Mouse (Mus musculus) testis, postnatal 14 days (tissue): Measurements from ENCODE around the gene Fn1.
A peak's percentile ranks its signal among the peaks of the same experiment; 100 is the strongest.

Source experiments
- DNase-seq: peaks from one replicate; pipeline ENCODE4 v3.0.0; 2021; ENCODE audit warnings: low spot score

Fn1 gene

DNA sequence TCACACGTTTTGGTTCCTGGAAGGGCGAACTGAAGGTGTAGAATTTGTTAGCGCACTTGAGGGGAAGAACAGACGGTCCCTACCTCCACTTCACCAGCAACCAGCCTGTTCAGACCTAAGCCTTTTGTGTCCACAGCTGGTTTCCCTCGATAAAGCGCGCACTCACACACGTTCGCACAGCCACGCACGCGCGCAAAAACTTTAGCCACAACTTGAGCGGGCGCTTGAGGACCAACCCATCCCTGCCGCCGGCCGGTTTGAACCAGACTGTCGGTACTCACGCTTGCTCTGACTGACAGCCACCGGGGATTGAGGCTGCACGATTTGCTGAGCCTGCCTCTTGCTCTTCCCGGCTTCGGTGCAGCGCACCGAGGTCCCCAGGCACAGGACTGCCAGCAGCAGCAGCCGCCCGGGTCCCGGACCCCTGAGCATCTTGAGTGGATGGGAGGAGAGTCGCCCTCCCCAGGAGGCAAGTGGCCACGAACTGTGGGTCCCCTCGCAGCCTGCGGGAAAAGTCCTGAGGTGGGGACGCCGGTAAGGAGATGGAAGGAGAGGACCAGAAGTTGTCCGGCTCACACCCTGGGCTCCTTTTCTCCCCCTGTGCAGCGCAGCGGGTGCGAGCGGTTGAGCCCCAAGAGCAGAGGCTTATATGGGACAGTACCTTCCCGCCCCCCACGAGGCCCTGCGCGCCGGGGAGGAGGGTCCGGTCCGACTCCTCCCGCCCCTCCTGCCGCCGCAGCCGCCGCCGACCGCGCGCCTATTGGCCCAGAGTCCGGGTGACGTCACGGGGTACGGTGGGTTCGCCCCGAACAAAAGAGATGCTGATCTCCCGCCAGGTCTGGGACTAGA lies at the start of gene Fn1:
Gene Fn1, minus strand, starts transcription at position 650 of the 849 bp plus-strand sequence.
- DNase-seq = peak; percentile 91

DNA sequence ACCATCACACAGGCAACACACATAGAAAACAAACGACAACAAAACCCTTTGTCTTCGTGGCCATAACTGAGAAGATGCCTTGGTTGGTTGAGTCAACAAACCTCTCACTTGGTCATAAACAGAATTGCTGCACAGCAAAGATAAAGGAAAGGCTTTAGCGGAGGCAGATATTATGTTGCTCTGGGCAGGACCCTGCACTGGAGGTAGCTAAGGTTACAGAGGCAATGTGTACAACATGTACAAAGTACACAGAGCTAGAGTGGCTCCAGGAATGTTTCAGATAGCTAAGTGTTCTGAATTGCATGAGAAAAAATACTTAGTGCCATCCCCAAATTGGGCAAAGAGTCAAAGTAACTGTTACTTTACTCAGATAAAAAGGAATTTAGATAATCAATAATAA lies 43.1 kb upstream of the Fn1 start:
- no peak for DNase-seq

DNA sequence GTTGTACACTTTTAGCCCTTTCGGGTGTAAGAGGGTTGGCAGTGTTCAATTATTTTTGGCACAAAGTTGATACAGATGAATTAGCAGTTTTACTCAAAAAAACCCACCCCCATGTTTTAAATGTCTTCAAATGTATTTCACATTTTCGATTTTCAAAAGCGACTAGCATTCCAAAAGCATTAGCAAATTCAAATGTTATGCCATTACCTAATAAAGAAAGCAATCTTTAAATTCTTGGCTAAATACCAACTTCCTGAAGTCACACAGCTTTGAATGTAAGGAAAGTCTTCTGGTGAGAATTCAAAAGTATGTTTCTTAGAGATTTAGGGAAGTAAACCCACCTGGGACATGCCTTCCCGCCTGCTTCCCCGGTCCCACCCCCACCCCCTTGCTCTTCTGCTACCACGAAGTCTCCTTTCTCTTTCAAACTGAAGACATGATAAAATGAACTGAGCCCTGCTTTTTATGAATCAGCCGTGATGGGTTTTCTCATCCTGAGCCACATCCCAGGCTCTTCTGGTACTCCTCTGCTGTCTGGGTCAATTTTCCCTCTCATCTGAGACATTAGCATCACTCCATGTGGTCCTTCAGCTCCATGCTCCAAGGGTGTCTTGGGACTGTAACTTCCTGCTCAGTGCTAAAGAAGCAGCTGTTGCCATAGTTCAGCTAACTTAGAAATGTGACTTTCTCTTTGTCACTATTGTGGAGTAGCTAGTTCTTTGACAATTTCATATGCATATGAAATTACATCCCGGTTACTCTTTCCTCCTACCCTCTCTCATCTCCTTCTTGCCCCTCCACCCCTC lies 38.7 kb upstream of the Fn1 start:
- DNase-seq = no peak

DNA sequence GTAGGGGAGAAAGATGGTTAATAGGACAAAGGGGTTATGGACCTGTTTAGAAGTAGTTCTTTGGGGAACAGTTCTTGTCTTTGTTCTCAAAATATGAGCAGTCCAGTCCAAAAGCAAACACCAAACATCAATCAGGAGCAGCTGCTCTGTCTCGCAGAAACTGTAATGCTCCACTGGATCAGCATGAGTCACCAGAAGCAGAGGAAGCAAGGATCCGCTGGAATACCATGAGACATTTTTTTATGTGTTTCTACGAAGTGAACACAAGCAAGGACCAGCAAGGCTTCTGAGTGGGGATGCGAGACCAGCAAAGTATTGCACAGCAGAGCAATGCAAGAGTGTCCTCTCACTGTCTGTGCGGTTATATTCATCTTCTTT lies 35.9 kb upstream of the Fn1 start:
- DNase-seq = no peak

DNA sequence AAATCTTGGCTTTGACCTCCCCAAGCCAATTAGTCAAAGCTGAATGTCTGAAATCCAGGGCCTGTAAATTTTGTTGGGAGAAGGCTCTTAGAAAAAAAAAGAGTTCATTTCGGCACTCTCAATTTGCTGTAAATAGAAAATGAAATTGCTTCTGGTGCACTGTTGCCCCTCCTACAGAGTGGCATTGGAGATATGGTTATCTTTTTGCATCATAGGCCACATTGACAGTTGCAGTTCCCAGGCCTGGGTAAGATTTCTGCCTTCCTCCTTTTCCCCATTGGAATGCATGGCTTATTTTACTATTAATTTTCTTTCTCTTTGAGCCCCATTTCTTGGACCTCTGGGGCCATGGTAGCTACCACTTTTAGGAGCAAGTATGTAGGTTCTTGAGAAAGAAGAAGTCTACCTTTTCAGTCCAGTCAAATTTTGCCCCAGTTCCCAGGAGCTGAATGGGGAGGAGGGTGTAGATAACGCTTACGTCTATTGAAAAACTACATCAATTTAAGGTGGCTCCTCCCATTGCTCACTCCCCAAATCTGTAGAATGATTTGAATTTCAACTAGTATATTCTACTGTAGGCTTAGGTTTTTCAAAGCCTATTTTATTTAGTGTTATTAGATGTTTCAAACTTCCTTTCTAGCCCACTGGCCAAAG lies 35.4 kb upstream of the Fn1 start:
- DNase-seq = no peak

DNA sequence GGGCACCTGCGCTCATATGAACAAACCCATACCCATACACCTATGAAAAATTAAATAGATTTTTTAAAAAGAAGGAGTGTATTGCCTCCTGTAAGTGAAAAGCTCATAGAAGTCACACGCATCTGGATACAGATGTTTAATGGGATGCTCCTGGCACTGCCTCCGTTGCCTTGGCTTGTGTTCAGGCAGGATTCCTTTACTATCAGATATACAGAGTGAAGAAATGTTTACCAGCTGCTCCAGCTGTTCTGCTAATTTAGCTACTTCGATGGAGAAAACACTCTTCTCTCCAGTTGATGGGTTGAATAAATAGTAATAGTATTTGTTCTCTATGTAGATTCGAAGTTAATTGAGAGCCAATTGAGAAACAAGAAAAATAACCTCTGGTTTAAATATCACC lies 33.8 kb upstream of the Fn1 start:
- no peak for DNase-seq

DNA sequence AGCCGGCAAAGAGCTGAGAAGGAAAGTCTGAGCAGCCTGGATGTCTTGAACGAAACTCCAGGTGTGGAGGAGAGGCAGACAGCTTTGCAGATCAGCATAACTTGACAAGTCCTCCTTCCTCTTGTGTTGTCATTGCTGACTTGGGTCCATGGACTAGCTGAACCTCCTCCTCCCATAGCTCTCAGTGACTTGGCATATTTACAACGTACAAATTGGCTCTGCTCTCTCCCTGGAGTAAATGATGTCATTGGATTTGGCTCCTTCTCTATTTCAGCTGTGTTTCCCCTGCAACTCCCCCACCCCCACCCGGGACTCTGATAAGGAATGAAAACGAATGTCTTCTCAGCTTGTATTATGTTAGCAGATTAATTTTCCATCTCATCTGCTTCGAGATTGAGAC lies 30.7 kb upstream of the Fn1 start:
- DNase-seq = no peak

DNA sequence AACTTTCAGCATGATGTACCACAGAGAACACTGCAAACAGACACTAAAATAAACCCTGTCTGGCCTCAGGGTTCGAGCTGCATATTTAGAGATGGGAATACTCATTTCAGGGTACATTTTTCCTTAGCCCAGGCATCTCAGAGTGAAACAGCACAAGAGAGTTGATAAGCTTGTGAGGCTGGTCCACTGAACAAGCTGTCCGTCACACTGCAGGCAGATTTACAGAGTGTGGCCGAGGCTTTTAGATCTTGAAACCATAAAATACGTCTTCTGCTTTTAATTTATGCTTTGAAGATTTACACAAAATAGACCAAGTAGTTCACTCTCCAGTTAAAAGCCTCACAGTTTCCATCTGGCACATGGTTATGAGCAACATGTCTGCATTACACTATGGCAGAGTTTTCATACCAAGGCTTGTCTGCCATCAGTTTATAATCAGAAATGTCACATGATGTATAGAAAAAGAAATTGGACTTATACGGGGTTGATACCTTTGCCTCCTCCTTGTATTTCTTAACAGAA lies 29.3 kb upstream of the Fn1 start:
- no peak for DNase-seq

DNA sequence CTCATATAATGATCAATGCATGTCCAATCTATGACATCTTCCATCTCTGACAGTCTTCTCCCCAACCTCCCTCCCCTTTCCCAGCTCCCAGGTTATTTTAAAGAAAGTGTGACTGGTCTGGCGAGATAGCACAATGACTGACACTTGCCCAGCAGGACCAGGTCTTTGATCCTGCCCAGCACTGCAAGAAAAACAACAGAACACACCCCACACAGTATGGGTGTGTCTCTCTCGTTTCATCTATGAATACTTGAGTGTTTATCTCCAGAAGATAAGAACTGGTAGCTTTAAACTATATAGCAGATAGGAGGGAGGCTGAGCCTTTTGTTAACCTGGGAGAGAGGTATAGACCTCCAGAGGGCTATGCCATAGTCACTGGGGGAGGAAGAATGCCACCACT lies 28.3 kb upstream of the Fn1 start:
- no peak for DNase-seq

DNA sequence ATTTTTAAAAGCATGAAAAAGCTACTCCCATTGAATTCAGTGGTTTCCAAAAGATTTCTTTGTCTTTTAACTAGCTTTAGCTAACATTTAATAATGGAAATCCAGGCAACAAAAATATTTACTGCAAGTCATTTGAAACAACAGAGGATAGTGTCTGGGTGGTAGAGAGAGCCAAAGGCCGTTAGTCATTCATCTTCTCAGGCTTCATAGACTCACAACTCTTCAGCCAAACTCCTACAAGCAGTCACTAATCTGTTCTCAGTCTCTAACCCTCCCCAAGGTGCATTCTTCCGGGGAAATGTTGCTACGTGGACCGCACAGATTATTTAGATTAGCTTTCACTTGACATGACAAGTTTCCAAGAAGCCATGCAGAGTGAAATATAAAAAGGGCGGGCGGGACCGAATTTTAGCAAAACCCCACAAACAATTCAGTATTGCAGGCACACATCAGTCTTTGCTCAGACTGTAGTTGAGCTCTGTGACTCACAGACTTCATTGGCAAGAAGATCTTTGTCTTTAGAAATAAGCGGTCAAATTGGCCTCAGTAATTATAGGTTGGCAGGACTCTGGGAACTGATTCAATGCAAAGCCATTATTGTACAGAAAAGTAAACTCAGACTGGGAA lies 27.2 kb upstream of the Fn1 start:
- DNase-seq = no peak

DNA sequence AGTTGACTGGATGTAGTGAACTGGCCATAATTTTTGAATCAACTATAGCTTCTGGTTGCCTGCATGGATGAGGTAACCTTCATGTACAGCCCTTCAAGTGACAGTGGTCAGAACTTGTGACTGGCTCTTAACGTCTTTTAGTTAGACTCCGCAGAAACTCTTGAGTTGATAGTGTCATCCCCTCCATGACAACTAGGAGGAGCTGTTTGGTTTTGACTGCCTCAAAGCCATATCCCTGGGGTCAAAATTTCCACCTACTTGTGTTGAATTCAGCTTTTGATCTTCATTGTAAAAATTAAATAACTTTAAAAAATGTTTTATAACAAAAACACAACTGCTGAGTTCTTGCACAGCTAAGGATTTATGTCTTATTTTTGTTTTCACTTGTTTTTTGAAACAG lies 22.4 kb upstream of the Fn1 start:
- DNase-seq = no peak

DNA sequence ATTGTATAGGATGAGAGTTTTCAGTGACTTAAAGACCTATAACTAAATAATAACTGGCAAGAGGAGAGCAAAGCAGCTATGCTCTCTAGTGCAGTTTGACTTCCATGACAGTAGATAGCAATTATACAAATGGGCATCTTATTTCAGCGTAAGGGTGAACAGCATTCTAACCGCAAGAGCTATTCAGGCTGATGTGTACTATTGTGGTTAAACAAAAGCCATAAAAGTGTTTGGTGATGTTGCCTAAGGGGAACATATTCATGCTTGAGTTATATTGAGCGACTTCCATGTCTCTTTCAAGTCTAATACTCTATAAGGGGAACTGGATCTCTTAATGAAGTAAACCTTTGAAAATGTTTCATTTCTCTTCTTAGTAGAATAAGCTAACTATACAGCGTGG lies 21.3 kb upstream of the Fn1 start:
- DNase-seq = no peak

DNA sequence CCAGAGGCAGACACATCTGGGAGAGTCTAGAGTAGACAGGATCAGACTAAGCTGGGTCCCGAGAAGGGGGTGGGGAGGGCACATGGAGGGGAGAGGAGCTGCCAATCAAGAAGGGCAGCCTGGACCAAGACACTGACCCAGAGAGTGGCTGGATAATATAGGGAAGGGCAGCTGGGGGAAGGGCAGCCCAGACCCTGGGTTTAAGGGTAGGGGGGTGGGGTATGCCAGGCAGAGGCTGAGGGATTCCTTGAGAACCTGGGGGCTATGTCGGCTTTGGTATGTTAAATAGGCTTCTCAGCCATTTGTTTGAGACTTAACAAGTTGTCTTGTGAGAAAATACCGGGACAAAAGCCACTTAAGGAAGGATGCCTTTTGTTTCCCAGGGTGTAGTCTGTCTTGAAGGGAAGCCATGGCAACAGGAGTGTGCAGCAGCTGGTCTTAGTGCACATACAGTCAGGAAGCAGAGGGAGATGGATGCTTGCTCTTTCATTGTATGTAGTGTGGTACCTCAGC lies 20.5 kb upstream of the Fn1 start:
- no peak for DNase-seq

DNA sequence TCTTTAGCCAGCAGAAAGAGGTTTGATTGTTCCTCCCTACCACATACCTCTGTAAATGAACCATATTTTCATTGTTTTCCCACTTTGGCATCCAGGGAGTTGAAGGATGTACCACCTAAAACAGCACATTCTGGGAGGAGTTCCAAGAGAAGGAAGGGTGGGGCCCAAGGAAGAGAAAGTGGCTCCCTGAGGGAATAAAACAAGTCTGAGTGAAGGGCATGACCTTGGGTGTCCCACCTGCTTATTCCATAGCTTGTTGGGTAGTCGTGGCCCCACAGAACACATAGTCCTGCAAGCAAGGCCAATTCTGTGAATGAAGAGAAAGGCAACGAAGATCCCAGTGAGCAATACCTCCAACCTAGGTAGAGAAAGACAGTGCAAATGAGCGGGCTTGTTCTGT lies 19.3 kb upstream of the Fn1 start:
- no peak for DNase-seq

DNA sequence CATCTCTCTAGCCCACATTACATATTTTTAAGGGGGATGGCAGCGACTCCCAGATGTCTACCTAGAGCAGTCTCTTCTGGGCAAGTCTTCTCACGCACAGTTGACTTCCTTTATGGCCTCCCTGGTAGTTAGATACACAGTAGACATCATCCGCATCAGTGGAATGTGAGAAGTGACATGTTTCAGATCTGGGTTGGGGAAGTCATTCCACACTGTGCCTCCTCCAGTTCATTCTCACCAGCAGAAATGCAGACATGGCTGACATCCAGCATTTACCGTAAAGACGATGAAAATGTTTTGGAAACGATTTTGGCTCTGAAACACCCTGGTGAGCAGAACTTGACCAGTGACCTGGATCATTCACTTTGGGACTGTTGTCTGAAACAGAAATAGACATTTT lies 10.2 kb upstream of the Fn1 start:
- no peak for DNase-seq

DNA sequence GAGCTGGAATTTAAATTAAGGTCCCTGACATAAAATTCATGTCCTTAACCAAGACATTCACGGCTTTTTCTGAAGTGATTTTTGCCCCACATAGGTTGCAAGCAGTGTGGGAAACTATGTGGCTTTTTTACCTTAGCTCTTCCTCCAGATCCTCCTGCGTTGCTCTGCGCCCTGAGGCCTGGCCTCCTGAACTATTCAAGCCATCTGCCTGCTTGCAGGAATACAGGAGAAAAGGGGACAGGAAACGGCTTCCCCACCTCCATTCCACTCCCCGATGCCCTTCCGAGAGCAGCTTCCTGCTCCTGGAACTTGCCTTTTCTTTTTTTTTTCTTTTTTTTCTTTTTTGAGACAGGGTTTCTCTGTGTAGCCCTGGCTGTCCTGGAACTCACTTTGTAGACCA lies 5.6 kb upstream of the Fn1 start:
- no peak for DNase-seq

DNA sequence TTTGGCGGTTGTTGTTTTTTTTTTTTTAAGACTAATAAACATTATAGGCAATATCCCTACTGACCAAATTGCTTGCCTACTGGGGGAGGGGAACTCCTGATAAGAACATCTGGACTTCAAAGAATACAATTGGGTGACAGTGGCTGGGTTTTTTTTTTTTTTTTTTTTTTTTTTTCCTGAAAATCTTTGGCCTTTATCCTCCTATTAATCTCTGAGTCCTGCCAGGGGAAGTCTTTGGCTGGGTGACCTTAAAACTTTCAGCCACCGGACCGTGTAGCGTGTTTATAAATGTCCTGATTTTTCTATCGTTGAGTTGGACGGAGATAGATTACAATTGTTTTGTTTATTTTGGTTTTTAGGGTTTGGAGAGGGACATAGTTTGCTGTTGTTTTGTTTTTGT lies 3.3 kb upstream of the Fn1 start:
- no peak for DNase-seq

DNA sequence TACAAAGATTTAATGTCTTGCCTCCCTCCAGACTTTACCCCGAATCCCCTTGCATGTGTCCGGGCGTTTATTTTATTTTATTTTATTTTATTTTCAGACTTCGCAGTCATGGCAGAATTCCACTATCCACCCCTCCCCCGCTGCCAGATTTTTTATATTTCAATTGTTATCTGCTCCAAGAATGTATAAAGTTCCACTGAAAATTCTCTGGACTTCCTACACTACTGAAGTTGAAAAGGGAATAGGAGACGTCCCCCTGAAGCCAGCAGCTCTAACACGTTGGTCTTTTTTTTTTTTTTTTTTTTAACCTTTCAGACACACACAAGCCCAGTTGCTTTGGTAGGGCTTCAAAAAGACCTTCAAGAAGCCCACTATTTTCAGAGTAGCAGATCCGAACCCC lies 1.2 kb upstream of the Fn1 start:
- no peak for DNase-seq

DNA sequence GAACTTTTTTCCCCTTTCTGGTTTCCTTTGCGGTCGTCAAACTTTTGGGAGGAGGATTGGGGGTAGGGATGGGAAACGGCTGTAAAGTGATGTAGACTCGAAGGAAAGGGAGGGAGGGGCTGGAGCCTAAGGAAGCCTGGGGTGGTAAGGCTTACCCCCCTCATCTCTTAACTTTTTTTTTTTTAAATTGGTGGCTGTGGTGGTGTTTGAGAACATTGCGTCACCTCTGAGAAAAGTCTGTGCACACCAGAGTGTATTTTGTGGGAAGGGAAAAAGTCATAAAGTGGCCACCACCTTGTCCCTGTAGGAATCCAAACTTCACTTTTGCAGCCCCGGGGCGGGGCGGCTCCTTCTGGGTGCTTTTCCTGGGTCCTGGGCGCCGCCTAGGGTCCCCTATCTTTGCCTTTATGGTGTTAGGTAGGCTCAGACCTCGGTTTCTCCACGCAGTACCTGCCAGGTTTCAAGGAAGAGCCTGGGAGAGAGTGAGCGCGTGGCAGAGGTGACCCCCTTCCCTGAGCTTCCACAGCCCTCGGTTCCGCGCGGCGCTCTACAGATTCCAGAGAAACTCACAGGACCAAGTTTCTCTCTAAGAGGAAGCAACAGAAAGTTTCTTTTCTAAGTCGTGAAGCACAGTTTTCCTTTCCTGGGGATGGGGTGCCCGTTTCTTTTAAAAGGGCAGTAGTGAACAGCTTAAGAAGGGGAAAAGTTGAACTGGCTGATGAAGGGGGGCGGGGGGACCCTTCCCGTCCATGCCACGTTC lies 580 bp upstream of the Fn1 start:
- peak; percentile 27 for DNase-seq

DNA sequence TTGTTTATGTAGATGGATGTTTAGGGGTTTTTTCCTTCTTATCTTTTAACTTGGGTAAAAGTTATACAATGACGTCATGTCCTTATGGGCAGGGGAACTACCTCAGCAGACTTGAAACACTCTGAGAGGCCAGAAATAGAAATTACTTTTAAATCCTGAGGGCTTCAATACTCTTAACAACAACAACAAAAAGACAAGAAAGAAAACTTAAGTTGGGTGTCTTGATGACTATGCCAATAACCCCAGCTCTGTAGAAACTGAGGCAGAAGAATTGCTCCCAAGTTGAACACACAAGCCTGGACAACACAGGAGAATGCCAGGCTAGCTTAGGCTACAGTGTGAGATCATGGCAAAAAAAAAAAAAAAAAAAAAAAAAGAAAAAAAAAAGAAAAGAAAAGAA lies 1.2 kb downstream of the Fn1 start:
- no peak for DNase-seq

DNA sequence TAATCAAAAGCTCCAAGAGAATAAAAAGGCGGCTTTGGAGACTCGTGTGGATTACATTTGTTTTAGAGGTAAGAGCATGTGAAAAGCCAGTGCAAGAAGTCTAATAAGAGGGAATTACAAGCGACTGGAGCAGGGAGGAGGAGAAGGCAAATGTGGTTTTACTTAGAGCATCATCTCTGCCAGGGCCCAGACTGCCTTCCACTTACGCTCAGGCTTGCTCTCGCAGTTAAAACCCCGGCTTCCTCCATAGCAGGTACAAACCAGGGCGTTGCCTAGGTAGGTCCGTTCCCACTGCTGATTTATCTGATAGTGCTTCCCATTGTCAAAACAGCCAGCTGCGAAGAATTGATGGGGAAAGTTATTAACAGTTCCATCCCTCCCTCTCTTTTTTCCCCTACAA lies 1.7 kb downstream of the Fn1 start:
- DNase-seq = no peak
